Mouse (Mus musculus) ES-E14 (cell line): ENCODE measurements at regions not wholly inside any gene's neighbourhood (a gene's known extent, or its start where the extent isn't known, plus 50 kb on each side); places are given as distances from the start of the nearest gene placed in this dataset.

Source experiments
- DNase-seq: peaks from one replicate; pipeline ENCODE4 v3.0.0-alpha.2; 2013; ENCODE audit warnings: low read depth, low spot score
- H3K27ac ChIP-seq: 2 replicates; pipeline ENCODE4 v1.5.1; 2012; ENCODE audit warnings: low read depth, mild to moderate bottlenecking, low read length, moderate library complexity, mixed read lengths; ENCODE audit not compliant: poor library complexity, insufficient read depth, severe bottlenecking
- H3K36me3 ChIP-seq: 2 replicates; pipeline ENCODE4 v1.6.1; 2012; ENCODE audit warnings: mild to moderate bottlenecking, low read length, moderate library complexity, mixed read lengths; ENCODE audit not compliant: control insufficient read depth, poor library complexity, insufficient read depth, severe bottlenecking
- H3K4me1 ChIP-seq, 2 experiments: fragments of 150-350 bp in 1 of 2; sonication (generic) in 1 of 2; 2 replicates each; pipeline ENCODE4 v1.6.1; 2012; ENCODE audit warnings: low read length in 2 of 2, mild to moderate bottlenecking in 1 of 2, mixed read lengths in 1 of 2; ENCODE audit not compliant: control insufficient read depth in 2 of 2, insufficient read depth in 2 of 2, poor library complexity in 1 of 2
- H3K4me3 ChIP-seq, 2 experiments: fragments of 150-350 bp in 1 of 2; sonication (generic) in 1 of 2; 2 replicates each; pipeline ENCODE4 v1.5.1; 2012; ENCODE audit warnings: low read length in 2 of 2, low read depth in 1 of 2, mild to moderate bottlenecking in 1 of 2, mixed read lengths in 1 of 2; ENCODE audit not compliant: insufficient read depth in 1 of 2, poor library complexity in 1 of 2, severe bottlenecking in 1 of 2
- H3K9ac ChIP-seq: 2 replicates; pipeline ENCODE4 v1.6.1; 2012; ENCODE audit warnings: low read depth, mild to moderate bottlenecking, low read length, mixed read lengths; ENCODE audit not compliant: poor library complexity, insufficient read depth, severe bottlenecking
- H3K9me3 ChIP-seq: fragments of 150-350 bp; sonication (generic); 2 replicates; pipeline ENCODE4 v1.6.1; 2012; ENCODE audit warnings: low read depth, mild to moderate bottlenecking, low read length; ENCODE audit not compliant: control insufficient read depth, insufficient read depth
- CHD2 ChIP-seq: IDR thresholded peaks from 2 replicates; pipeline ENCODE4 v1.6.1; 2014; ENCODE audit warnings: mild to moderate bottlenecking, low read depth, low read length, inconsistent platforms
- HCFC1 ChIP-seq: IDR thresholded peaks from 2 replicates; pipeline ENCODE4 v1.6.1; 2012; ENCODE audit warnings: low read length, inconsistent platforms, borderline replicate concordance; ENCODE audit not compliant: insufficient read depth
- MAFK ChIP-seq: IDR thresholded peaks from 2 replicates; pipeline ENCODE4 v1.6.1; 2014; ENCODE audit warnings: mild to moderate bottlenecking, low read depth, low read length, inconsistent platforms; ENCODE audit not compliant: insufficient read depth
- ZC3H11A ChIP-seq: IDR thresholded peaks from 2 replicates; pipeline ENCODE4 v1.6.1; 2012; ENCODE audit warnings: low read depth, mild to moderate bottlenecking, inconsistent platforms, low read length, borderline replicate concordance
- ZNF384 ChIP-seq: IDR thresholded peaks from 2 replicates; pipeline ENCODE4 v1.6.1; 2012; ENCODE audit warnings: low read depth, low read length, inconsistent platforms
- in situ Hi-C, 2 experiments: fragments of 600-800 bp; cut with MboI; formaldehyde crosslinking; loops; one replicate each; pipeline ENCODE4 v1.15.1; 2025; ENCODE audit warnings: low sequenced_read_pairs in 2 of 2, inconsistent platforms in 1 of 2; ENCODE audit not compliant: unreplicated experiment in 2 of 2

DNA sequence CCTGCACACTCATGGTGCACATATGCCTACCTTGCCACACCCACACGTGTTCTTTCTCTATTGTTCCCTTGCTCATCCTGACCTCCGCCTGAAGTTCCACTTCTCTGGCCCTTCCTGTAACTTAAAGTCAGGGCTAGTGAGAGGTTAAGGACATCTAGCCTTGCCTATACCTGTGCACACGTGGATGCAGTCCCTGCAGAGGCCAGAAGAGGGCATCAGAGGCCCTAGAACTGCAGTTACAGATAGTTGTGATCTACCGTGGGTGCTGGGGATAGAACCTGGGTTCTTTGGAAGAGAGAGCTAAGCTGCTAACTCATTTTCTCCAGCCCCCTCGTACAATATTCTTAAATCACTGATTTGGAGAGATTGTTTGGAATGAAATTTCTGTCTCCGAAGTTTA, 62.7 kb upstream of the Slc25a13 start:
- DNase-seq = peak; percentile 38
- TF ChIP-seq ZC3H11A (0 out of 2 replicates have a peak, but pooled peaks have one; percentile 45), CHD2 (no peak)
- Histone ChIP-seq H3K9ac (no peak overlapping the region), H3K9me3 (no peaks in the 10 kb centered on the region), H3K27ac (no peak overlapping the region), H3K4me3 (no peak overlapping the region), H3K4me1 (no peaks in the 10 kb centered on the region), H3K36me3 (no peaks in the 10 kb centered on the region)
- in situ Hi-C loops = loop anchor here (25.0 kb wide), 1 partner anchor 608 kb away; the partner anchor contains the start of gene Dlx5 (in 2 of the 2)

DNA sequence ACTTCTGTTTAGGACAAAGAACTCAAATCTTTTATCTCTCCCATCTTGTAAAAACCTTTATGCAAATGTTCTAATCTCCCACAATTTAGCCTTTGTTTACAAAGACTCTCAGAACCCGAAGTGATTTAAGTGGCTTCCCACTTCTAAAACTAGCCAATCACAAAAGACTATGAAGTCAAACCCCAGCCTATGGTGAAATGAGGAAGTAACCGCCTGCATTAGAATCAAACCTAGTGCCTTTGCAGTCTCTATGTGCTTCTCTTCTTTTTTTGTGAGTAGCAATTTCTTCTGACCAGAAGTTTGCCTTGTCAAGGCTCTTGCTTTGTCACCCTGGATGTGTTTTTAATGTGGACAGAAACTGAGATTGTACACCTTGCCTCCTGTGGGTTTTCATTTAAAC, 53.6 kb upstream of the Slc25a13 start:
- in situ Hi-C loops = no loop called here
- Histone ChIP-seq H3K36me3 (no peaks in the 10 kb centered on the region), H3K4me3 (no peak overlapping the region), H3K4me1 (no peaks in the 10 kb centered on the region), H3K27ac (no peak overlapping the region), H3K9ac (no peak overlapping the region), H3K9me3 (no peaks in the 10 kb centered on the region)
- TF ChIP-seq ZC3H11A = no peak
- TF ChIP-seq CHD2 = no peak
- no peak for TF ChIP-seq HCFC1
- no peak for TF ChIP-seq ZNF384
- no peak for TF ChIP-seq MAFK
- DNase-seq = no peak
